Mouse (Mus musculus) ES-Bruce4 (cell line): Measurements from ENCODE around the gene Herpud2.

Source experiments
- CTCF ChIP-seq: IDR thresholded peaks from one replicate; pipeline ENCODE4 v1.8.1; 2011; ENCODE audit warnings: low read depth, low read length
- EP300 ChIP-seq: IDR thresholded peaks from 2 replicates; pipeline ENCODE4 v1.6.1; 2011; ENCODE audit warnings: low read depth, low read length; ENCODE audit not compliant: insufficient read depth
- POLR2A ChIP-seq: IDR thresholded peaks from one replicate; pipeline ENCODE4 v1.8.1; 2011; ENCODE audit warnings: low read length; ENCODE audit not compliant: insufficient read depth

- TF ChIP-seq CTCF (no peak), POLR2A (no peak), EP300 (no peak)
Measured at GRCm38 (mm10) chr9:25089122-25089521, 62.5 kb downstream of the Herpud2 start, which contains the start of gene Gm10181.
